Mouse (Mus musculus) spleen, adult 2 months (tissue): ENCODE results near the gene Immp2l.

Experiments used
- CTCF ChIP-seq: fragments of 200-500 bp; IDR thresholded peaks from 2 replicates; pipeline ENCODE4 v1.5.1; 2011; ENCODE audit warnings: mild to moderate bottlenecking, inconsistent platforms; ENCODE audit not compliant: insufficient read depth, insufficient read length, insufficient replicate concordance; ENCODE audit errors: extremely low read depth
- POLR2A ChIP-seq: fragments of 200-500 bp; IDR thresholded peaks from 2 replicates; pipeline ENCODE4 v1.6.1; 2011; ENCODE audit warnings: low read depth, low read length, inconsistent platforms

- TF ChIP-seq CTCF (no peak), POLR2A (no peak)
Measured at GRCm38 (mm10) chr12:41275361-41275760, 251.5 kb downstream of the Immp2l start.
